Mouse (Mus musculus): Measurements from ENCODE around the gene Pde1a.

Gene Pde1a

GRCm38 (mm10) chr2:80128861-80129698 lies at the start of gene Pde1a:
Gene Pde1a (minus strand): TSS chr2:80129458.
- TF ChIP-seq GATA4 (IDR thresholded peaks at IDR 0.05; ENCODE audit: insufficient replicate concordance, low read length), result no peak

DNA sequence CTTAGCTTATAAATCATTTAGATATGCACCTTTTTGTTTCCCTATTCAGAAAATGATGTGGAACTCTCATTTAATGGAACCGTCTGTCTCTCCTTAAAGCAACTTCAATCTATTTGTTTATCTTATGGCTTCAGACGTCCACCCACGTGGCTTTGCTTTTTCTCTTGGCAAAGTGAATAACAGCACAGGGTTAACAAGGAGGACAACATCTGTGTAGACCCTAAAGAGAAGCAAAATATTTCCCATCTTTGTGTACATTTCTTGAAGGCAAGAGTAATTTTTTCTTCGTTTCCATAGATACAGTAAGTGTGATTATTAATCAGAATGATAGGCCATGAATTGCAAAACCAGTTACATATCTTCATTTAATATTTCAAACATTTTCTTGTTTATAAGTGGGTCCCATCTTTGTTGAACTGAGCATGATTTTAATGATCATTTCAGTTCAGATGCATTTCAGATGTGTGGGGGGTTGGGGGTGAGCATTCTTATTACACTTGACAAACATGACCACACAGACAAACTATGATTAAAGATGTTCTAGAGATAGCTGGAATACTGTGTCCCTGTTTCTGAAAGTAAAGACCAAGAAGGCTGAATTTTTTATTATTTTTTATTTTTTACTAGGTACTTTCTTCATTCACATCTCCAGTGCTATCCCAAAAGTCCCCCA lies 49.5 kb upstream of the Pde1a start:
- no peak for TF ChIP-seq GATA4 (IDR thresholded peaks at IDR 0.05; ENCODE audit: insufficient replicate concordance, low read length)

DNA sequence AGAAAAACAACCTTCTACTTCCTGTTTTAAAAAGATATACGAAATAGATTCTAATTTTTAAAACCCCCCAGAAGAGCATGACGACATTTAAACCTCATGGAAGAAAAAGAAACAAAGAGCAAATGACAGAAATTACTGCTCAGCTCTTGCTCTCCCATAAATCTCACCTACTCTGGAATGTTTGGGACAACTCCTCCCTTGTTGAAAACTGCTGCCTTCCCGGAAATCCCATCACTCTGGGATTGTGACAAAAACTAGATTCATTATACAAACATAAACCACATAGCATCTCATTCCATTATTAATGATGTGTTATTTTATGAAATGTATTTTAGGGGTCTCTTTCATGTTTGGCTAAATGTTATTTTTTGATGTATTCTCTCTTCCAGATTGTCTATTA lies 48.9 kb upstream of the Pde1a start:
- TF ChIP-seq GATA4 (IDR thresholded peaks at IDR 0.05; ENCODE audit: insufficient replicate concordance, low read length), result no peak

- TF ChIP-seq GATA4 (IDR thresholded peaks at IDR 0.05; ENCODE audit: insufficient replicate concordance, low read length), result no peak
Observed at GRCm38 (mm10) chr2:80168103-80168502, 38.8 kb upstream of the Pde1a start.

GRCm38 (mm10) chr2:80158784-80159183 lies 29.5 kb upstream of the Pde1a start:
- TF ChIP-seq GATA4 (IDR thresholded peaks at IDR 0.05; ENCODE audit: insufficient replicate concordance, low read length), result no peak

DNA sequence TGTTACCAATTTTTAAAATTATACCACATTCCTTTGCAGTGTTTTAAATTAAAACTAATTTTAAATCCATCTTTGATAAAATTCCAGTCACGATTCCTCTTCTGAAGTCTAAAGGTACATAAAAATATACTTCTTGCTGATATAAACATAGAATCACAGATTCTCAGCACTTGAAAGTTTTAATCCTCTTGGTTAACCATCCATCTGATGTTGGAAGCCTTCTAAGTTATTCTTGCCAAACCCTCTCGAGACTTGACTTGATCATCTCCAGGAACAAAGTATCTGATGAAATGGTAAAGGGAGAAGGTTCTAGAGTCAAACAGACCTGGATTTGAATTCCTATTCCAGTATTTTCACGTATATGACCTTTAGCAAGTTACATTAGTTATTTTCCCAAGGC lies 28.9 kb upstream of the Pde1a start:
- no peak for TF ChIP-seq GATA4 (IDR thresholded peaks at IDR 0.05; ENCODE audit: insufficient replicate concordance, low read length)

GRCm38 (mm10) chr2:80150019-80150418 lies 20.8 kb upstream of the Pde1a start:
- TF ChIP-seq GATA4 (IDR thresholded peaks at IDR 0.05; ENCODE audit: insufficient replicate concordance, low read length), result no peak

- no peak for TF ChIP-seq GATA4 (IDR thresholded peaks at IDR 0.05; ENCODE audit: insufficient replicate concordance, low read length)
Observed at GRCm38 (mm10) chr2:80149332-80149731, 20.1 kb upstream of the Pde1a start.

- no peak for TF ChIP-seq GATA4 (IDR thresholded peaks at IDR 0.05; ENCODE audit: insufficient replicate concordance, low read length)
Observed at GRCm38 (mm10) chr2:80135076-80135475, 5.8 kb upstream of the Pde1a start.

- TF ChIP-seq GATA4 (IDR thresholded peaks at IDR 0.05; ENCODE audit: insufficient replicate concordance, low read length), result no peak
Observed at GRCm38 (mm10) chr2:80132677-80133076, 3.4 kb upstream of the Pde1a start.

DNA sequence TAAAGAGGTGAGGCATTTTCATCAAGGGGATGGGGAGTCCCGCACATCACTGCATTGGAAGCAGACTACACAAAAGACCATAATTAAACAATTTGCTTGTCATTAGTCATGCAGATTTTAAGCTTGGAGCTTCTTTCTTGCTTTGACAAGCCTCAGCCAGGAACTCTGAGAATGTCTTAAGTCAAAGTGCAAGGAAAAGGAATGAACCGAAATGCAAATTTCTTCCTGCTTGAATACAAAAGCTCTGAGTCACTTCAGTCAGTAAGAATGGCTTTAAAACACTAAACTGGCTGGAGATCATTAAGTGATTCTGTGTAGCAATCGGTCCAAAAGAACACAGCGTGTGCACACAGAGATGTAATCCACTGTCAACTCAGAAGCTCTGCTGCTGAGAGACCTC lies 2.6 kb downstream of the Pde1a start:
- no peak for TF ChIP-seq GATA4 (IDR thresholded peaks at IDR 0.05; ENCODE audit: insufficient replicate concordance, low read length)

DNA sequence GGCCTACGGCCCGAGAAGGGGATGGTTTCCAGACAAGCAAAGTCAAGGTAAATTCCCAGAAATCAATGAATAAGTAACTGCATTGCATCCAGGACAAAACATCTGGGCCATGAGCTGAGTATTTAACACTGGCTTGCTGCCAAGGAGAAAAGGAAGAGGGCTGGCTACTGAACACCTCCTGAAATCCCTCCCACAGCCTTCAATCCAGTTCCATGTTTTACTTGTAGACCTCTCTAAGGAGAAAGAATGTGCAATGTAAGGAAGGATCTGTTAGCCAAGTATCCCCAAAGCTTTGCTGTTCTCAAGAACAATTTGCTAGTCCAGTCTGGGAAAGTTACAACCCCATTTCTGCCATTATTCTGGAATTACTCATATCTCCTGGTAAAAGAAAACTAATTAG lies 42.4 kb downstream of the Pde1a start:
- no peak for TF ChIP-seq GATA4 (IDR thresholded peaks at IDR 0.05; ENCODE audit: insufficient replicate concordance, low read length)

- no peak for TF ChIP-seq GATA4 (IDR thresholded peaks at IDR 0.05; ENCODE audit: insufficient replicate concordance, low read length)
Observed at GRCm38 (mm10) chr2:80080090-80080821, 49.0 kb downstream of the Pde1a start.

DNA sequence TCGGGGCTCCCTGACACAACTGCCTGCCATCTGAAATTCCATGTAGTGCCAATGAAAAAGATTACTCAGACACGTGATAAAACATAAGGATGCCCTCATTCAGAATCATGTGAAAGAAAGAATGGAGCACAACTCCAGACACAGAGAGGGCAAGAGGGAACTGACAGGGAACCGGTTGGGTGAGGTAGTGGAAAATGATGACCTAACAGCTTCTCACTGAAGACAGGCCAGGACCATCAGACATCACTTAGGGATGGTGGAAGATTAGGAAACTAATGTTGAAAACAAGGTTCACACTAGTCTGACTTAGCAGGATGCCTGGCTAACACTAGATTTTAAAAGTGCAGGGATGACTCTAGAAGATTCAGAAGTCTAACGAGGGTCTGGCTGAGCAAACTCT lies 49.6 kb downstream of the Pde1a start:
- no peak for TF ChIP-seq GATA4 (IDR thresholded peaks at IDR 0.05; ENCODE audit: insufficient replicate concordance, low read length)

DNA sequence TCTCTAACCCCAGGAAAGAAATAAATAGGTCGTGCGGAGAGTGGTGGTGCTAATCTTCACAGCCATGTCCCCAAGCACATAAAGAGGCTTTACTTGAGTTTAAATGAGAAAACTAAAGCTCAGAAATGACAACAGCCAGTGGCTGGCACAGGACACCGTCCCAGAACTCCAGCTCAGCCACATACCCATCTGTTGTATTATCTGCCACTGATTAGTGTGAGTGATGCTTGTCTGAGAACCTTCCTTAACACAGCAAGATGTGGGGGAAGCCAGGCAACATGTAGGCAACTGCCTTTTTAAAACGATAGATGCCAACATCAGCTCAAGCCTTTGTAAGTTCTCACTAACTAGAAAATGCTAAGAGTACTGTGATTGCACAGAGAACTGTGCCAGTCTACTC lies 52.9 kb downstream of the Pde1a start:
- no peak for TF ChIP-seq GATA4 (IDR thresholded peaks at IDR 0.05; ENCODE audit: insufficient replicate concordance, low read length)

GRCm38 (mm10) chr2:80074531-80074930 lies 54.7 kb downstream of the Pde1a start:
- TF ChIP-seq GATA4 (IDR thresholded peaks at IDR 0.05; ENCODE audit: insufficient replicate concordance, low read length), result no peak
